Mouse (Mus musculus) liver, embryonic 14.5 days (tissue): ENCODE data around the gene Actr1a. TPM values are rescaled to one million over a fixed set of nuclear protein-coding genes. Genes with fewer than 3 reads are reported as not detected.

Experiments
- ATAC-seq: fragments of 200-750 bp; cut with Nextera tagmentation; 2 replicates; pipeline ENCODE4 v1.8.0; 2017; ENCODE audit warnings: moderate number of reproducible peaks, mild to moderate bottlenecking, moderate library complexity; ENCODE audit not compliant: insufficient read depth
- DNase-seq, 3 experiments: peaks; one replicate each; pipeline ENCODE4 v3.0.0-alpha.2; 2012 to 2013; ENCODE audit warnings: low read depth in 3 of 3, low spot score in 3 of 3
- H3K27ac ChIP-seq: fragments of 300-500 bp; sonication (generic); 2 replicates; pipeline ENCODE4 v1.5.1; 2014; ENCODE audit warnings: moderate library complexity, mild to moderate bottlenecking, control low read depth, inconsistent platforms
- H3K27me3 ChIP-seq: fragments of 300-500 bp; sonication (generic); 2 replicates; pipeline ENCODE4 v1.6.1; 2014; ENCODE audit warnings: mild to moderate bottlenecking, low read length, moderate library complexity; ENCODE audit not compliant: control insufficient read depth, insufficient read depth
- H3K36me3 ChIP-seq: fragments of 300-500 bp; sonication (generic); replicated peaks from 2 replicates; pipeline ENCODE4 v1.6.1; 2014; ENCODE audit warnings: low read depth; ENCODE audit not compliant: control insufficient read depth, insufficient read depth
- H3K4me1 ChIP-seq, 2 experiments: fragments of 200-500 bp in 1 of 2; fragments of 300-500 bp in 1 of 2; sonication (generic) in 1 of 2; replicated peaks; 2 replicates each; pipeline ENCODE4 v1.6.1; 2012 to 2014; ENCODE audit warnings: antibody characterized with exemption in 1 of 2, inconsistent platforms in 1 of 2, low read length in 1 of 2; ENCODE audit not compliant: control insufficient read depth in 2 of 2, insufficient read depth in 2 of 2
- H3K4me2 ChIP-seq: fragments of 300-500 bp; sonication (generic); 2 replicates; pipeline ENCODE4 v1.6.1; 2014; ENCODE audit warnings: low read depth, mild to moderate bottlenecking, control low read depth, moderate library complexity
- H3K4me3 ChIP-seq, 2 experiments: fragments of 200-500 bp in 1 of 2; fragments of 300-500 bp in 1 of 2; sonication (generic) in 1 of 2; 2 replicates each; pipeline ENCODE4 v1.5.1; 2012 to 2014; ENCODE audit warnings: low read depth in 2 of 2, low read length in 2 of 2, mild to moderate bottlenecking in 2 of 2, control low read depth in 1 of 2, inconsistent platforms in 1 of 2, moderate library complexity in 1 of 2; ENCODE audit not compliant: insufficient read depth in 1 of 2
- H3K9ac ChIP-seq: fragments of 300-500 bp; sonication (generic); replicated peaks from 2 replicates; pipeline ENCODE4 v1.6.1; 2014; ENCODE audit warnings: mild to moderate bottlenecking, control low read depth, moderate library complexity
- H3K9me3 ChIP-seq: fragments of 300-500 bp; sonication (generic); 2 replicates; pipeline ENCODE4 v1.6.1; 2016; ENCODE audit warnings: low read length, mixed read lengths; ENCODE audit not compliant: control insufficient read depth
- CTCF ChIP-seq: IDR thresholded peaks from 2 replicates; pipeline ENCODE4 v1.5.1; 2016; ENCODE audit warnings: antibody characterized with exemption, low read depth, control low read depth
- EP300 ChIP-seq: IDR thresholded peaks from 2 replicates; pipeline ENCODE4 v1.6.1; 2016; ENCODE audit warnings: antibody characterized with exemption, low read depth
- WGBS: fragments of 180-500 bp; shearing (Covaris S2); extraction: QIAGEN DNeasy Blood & Tissue Kit; methylation state at CpG from one replicate; pipeline ENCODE4 v1.1.7; 2014; ENCODE audit not compliant: insufficient replicate concordance; 5-methylcytosine and 5-hydroxymethylcytosine counted together
- polyA plus RNA-seq, 2 experiments: library from polyadenylated mRNA; depleted of rRNA in 1 of 2; stranded (reverse) in 1 of 2; unstranded in 1 of 2; fragments of >200 nt; fragmentation: Nextera tagmentation in 1 of 2; extraction: Ambion mirVana in 1 of 2; gene quantifications; 2 replicates each; pipeline versions ENCODE4 v1.2.1 to v1.2.3; 2012 to 2014

The Actr1a gene
- polyA plus RNA-seq, 2 experiments: 28.1 to 47.0 TPM

DNA sequence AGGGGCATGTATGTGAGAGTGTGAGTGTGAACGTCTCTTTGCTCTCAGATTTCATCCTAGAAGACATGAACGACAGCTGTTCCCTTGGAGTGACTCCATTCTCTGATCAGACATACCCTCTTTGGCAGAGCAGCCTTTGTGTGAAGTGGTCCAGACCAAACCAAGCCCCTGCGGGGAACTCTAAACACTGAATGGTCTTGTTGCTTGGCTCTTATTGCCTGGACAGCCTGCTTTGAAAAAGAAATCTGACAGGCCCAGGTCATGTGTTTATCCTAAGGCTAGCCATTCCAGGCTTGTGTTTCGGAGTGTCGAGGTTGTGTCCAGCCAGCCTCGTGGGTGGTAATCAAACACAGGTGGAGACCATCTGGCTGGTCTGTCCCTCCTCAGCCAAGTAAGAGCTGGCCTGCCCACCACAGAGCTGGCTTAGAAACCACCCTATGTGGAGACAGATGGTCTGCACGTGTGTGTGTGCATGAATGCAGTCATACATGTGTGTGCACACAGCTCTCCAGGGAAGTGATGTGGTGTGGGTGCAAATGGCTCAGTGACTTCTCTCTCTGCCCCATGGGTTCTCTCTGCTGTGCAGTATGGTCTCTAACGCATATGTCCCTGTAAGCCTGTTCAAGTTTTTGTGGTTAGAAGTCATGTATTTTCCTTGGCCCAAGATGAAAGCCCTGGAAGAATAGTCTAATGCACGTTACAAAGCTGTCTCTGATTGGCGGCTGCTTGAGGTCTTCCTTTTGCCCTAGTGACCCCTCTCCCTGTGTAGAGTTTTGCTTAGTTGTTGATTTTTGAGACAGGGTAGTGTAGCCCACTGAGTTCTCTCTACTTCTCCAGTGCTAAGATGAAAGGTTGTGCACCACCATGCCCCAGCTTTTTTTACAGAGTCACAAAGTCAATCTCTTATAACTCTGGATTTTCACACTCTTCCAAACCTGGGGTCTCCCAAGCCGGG, 27.1 kb upstream of the Actr1a start:
- Histone ChIP-seq H3K36me3 (no peaks in the 10 kb centered on the region), H3K9ac (no peak overlapping the region), H3K9me3 (no peaks in the 10 kb centered on the region), H3K27ac (no peak overlapping the region), H3K4me1 (0 out of 4 replicates have a peak, but pooled peaks cover 0 to 2% of the 10 kb centered on the region in 2 experiments), H3K4me2 (no peak overlapping the region), H3K27me3 (no peaks in the 10 kb centered on the region), H3K4me3 (no peak overlapping the region)
- ATAC-seq (no peak), DNase-seq (no peak)
- WGBS: 67% methylated on average over 11 of the region's 11 CpGs
- TF ChIP-seq EP300 (no peak), CTCF (no peak)

DNA sequence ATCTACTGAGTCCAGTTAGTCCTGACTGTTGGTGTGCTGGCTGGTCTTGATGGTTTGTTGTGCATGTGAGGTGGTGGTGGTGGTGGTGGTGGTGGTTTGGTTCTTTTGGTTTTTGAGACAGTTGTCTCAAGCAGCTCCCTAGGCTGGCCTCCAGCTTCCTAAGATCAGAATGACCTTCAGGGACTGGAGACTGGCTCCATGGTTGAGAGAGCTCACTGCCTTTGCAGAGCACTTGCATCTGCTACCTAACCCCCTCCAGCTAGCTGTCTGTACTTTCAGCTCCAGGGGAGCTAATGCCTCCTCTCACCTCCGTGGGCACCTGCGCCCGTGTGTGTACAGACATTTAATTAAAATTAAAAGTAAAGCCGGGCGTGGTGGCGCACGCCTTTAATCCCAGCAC, 24.9 kb upstream of the Actr1a start:
- ATAC-seq: no peak
- TF ChIP-seq EP300: no peak
- WGBS: 84% methylated on average over 7 of the region's 7 CpGs

DNA sequence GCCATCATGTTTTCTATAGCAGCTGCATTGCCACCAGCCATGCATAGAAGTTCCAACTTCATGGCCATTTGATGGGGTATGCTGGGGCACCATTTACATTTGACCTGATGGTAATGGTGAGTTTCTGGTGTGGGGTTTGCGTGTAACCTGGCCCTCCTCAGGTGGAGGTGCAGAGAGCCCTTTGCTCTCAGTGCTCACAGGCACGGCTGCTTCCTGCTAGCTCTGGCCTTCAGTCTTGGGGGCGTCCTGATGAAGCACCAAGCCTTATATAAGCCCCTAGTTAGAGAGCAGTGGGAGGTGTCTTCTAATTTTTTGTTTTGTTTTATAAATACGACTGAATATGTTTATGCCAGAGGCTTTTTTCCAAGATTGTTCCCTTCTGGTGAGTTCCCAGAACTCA, 22.5 kb upstream of the Actr1a start:
- no peaks in the 10 kb centered on the region for H3K36me3 ChIP-seq
- H3K4me2 ChIP-seq: no peak overlapping the region
- WGBS: 67% methylated on average over 4 of the region's 4 CpGs
- no peaks in the 10 kb centered on the region for H3K27me3 ChIP-seq
- H3K27ac ChIP-seq: no peak overlapping the region
- H3K4me3 ChIP-seq: no peak overlapping the region
- no peak overlapping the region for H3K9ac ChIP-seq
- no peaks in the 10 kb centered on the region for H3K9me3 ChIP-seq
- TF ChIP-seq EP300 (no peak), CTCF (no peak)
- 0 out of 4 replicates have a peak, but pooled peaks cover 0 to 2% of the 10 kb centered on the region in 2 experiments for H3K4me1 ChIP-seq
- DNase-seq (no peak), ATAC-seq (no peak)

More for the DNA sequence above, 24.9 kb upstream of the Actr1a start:
- H3K4me2 ChIP-seq: no peak overlapping the region
- H3K36me3 ChIP-seq: no peaks in the 10 kb centered on the region
- H3K4me1 ChIP-seq: 0 out of 4 replicates have a peak, but pooled peaks cover 0 to 2% of the 10 kb centered on the region in 2 experiments
- no peak overlapping the region for H3K27ac ChIP-seq
- H3K4me3 ChIP-seq: no peak overlapping the region
- no peaks in the 10 kb centered on the region for H3K27me3 ChIP-seq
- no peaks in the 10 kb centered on the region for H3K9me3 ChIP-seq
- no peak overlapping the region for H3K9ac ChIP-seq
- DNase-seq: no peak

- H3K4me3 ChIP-seq: no peak overlapping the region
- H3K27me3 ChIP-seq: no peaks in the 10 kb centered on the region
- H3K4me2 ChIP-seq: no peak overlapping the region
- H3K4me1 ChIP-seq: no peaks in the 10 kb centered on the region
- H3K27ac ChIP-seq: no peak overlapping the region
- H3K36me3 ChIP-seq: no peaks in the 10 kb centered on the region
- DNase-seq (no peak), ATAC-seq (no peak)
- 66% methylated on average over 9 of the region's 9 CpGs for WGBS
- H3K9ac ChIP-seq: no peak overlapping the region
- no peaks in the 10 kb centered on the region for H3K9me3 ChIP-seq
- TF ChIP-seq CTCF: no peak
- TF ChIP-seq EP300: no peak
These were observed 20.7 kb upstream of the Actr1a start for GRCm38 (mm10) chr19:46416276-46416675.

- no peaks in the 10 kb centered on the region for H3K9me3 ChIP-seq
- WGBS: 80% methylated on average over 8 of the region's 8 CpGs
These were observed 18.9 kb upstream of the Actr1a start for GRCm38 (mm10) chr19:46414486-46414885.

More at GRCm38 (mm10) chr19:46414486-46414885, 18.9 kb upstream of the Actr1a start:
- ATAC-seq: no peak
- Histone ChIP-seq H3K4me1 (no peaks in the 10 kb centered on the region), H3K9ac (no peak overlapping the region), H3K4me2 (no peak overlapping the region), H3K4me3 (no peak overlapping the region), H3K36me3 (no peaks in the 10 kb centered on the region), H3K27me3 (no peaks in the 10 kb centered on the region), H3K27ac (no peak overlapping the region)
- no peak for DNase-seq
- TF ChIP-seq CTCF (no peak), EP300 (no peak)
